Mouse (Mus musculus) thymus, postnatal 10 days (tissue): Measurements from ENCODE around the gene Sypl.

Experiments used
- DNase-seq, 2 experiments: peaks; one replicate each; pipeline ENCODE4 v3.0.0; 2021; ENCODE audit warnings: low spot score in 2 of 2

The Sypl gene

DNA sequence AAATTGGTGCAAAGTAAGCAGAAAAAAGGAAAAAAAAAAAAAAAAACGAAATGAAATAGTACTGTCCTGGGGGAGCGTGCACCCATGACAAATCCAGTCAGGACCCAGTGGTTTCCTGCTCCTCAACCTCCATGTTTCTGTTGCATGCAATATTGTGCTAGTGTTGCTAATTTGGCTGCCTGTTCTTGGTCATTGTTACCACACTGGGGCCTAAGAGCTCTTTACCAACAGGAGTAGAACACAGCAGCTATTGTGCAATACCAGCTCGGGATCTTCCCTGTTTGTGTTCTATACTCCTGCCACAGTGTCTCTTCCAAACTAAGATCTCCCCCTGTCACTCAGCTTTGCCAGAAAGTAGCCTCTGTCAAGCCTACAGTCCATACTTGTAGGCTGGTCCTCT, 9.7 kb upstream of the Sypl start:
- no peak for DNase-seq

- DNase-seq: no peak
These were observed 8.7 kb upstream of the Sypl start for GRCm38 (mm10) chr12:32944884-32945454.

GRCm38 (mm10) chr12:32946376-32946775, 7.3 kb upstream of the Sypl start:
- DNase-seq: no peak

DNA sequence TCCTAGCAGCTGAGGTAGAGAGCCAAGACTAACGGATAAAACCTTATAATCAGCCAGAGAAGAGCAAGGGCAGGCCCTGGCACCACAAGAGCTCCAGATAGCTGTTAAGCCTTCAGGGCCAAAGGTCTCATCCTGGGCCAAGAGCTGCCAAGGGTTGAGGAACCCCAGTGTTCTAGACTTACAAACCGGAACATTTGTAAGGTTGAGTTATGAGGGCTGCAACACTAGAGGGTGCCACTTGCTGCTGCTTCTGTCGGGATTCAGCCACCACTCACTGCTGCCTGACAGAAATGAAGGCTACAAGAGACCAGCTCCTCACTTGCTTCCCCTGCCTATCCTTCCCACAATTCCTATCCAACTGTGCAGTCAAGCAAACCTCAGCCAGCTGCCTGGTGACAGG, 1.3 kb upstream of the Sypl start:
- peak; percentile 28 to 57 for DNase-seq

GRCm38 (mm10) chr12:32953066-32953465, 625 bp upstream of the Sypl start:
- no peak for DNase-seq

GRCm38 (mm10) chr12:32954216-32955021, 728 bp downstream of the Sypl start:
- peak; percentile 61 to 72 for DNase-seq

DNA sequence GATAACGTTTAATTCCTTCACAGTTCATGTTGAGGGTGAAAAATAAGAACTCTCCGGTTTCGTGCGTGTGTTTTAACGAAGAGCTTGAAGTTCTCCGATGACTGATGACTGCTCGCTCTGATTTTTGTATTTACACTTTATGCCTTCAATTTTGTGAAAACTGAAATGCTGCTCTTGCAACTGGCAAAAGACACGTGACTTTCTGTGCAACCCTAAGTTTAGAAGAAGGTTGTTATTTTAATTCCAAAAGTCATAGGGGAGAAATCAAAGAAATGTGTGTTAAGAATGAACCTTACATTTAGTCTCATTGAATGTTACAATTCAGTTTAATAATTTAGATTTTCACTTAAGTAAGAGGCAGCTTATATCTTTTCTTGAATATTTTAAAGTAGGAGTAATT, 1.3 kb downstream of the Sypl start:
- DNase-seq: no peak

DNA sequence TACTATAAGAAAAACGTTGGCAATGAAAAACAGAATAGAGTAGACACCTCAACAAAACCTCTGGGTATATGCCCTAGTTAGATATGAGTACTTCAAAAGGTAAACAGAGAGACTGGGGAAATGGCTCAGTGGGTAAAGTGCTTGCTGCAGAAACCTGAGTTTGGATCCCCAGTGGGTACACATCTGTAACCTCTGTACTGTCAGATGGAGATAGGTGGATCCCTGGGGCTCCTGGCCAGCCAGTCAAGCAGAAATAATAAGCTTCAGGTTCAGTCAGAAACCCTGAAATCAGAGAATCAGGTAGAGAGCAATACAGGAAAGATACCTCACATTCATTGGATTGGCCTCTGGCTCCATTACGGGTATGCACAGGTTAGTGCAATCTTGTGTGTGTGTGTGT, 3.5 kb downstream of the Sypl start:
- DNase-seq: no peak

DNA sequence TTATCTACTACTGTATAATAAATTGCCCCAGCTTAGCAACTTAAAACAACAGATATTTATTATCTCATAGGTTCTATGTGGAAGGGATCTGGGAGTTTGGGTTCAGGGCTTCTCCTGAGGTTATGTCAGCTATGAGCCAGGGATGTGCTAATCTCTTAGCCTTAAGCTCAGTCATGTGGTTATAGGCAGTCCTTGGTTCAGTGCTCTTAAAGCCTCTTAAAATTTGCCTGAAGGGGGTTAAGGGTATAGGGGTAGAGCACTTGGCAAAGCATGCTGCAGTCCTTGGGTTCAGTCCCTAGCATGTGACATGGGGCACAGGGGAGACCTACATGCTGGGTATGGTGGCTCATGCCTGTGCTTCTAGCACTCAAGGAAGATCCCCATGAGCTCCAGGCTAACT, 8.4 kb downstream of the Sypl start:
- no peak for DNase-seq

DNA sequence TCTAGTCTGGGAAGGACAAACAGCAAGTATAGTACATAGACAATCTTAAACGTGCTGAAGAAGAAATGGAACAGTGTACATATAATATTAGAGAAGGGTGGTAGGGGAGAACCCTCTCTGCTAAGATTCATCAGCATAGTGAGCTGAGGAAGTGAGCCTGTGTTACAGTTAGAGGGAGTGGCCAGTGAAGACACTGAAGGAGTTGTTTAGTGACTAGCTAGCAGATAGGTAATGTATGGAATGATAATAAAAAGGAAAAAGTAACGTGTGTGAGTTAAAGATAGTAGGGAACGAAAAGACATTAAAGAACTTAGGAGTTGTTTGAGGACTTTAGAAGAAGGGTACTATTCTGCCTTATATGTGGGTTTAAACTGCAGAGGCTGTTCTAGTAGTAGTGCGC, 10.2 kb downstream of the Sypl start:
- DNase-seq: no peak

GRCm38 (mm10) chr12:32972287-32972686, 18.6 kb downstream of the Sypl start:
- DNase-seq: no peak

DNA sequence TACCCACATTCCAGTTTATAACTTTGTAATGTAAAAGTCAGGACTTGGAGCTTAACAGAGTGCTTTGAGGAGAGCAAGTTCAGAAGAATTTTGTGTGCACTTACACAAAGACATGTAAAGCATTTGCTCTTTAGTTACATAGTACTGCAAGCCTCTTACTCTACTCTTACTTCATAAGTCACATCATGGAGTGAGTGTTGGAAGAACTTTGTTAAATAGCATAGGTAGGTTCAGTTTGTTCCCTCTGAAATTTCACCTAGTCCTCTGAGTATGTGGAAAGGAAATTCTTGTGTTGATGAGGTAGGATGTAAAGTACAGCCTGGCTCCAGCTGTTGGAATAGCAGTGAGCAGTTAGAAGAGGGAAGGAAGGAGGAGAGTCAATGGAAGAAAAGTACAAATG, 21.2 kb downstream of the Sypl start:
- DNase-seq: no peak

DNA sequence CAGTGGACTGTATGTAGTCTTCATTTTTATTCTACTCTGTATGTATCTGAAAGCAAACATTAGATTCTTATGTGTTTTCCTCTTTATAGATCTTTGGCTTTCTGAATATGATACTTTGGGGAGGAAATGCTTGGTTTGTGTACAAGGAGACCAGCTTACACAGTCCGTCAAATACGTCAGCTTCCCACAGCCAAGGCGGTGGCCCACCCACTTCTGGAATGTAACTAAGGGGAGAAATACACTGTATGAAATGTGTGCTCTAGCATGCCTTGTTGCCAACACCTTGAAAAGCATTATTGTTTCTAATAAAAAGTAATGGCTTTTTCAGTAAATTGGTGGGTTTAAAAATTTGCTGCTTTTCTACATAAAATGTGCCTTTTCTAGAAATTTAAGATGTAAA, 21.8 kb downstream of the Sypl start:
- no peak for DNase-seq

DNA sequence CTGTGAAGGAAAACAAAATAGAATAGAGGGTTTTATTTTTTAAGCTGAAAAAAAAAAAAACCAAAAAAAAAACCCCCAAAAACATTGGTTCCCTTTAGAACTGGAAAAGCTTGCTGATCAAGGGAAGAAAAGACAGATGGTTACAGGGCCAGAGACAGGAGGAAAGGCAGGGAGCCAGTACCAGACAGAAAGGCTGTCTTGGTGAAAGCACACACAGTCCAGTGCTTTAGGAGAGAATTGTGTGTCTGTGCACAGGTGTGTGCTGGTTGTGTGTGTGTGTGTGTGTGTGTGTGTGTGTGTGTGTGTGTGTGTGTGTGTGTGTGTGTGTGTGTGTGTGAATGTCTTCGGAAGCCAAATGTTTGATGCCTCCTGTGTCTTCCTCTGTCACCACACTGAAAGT, 28.9 kb downstream of the Sypl start:
- DNase-seq: no peak

- no peak for DNase-seq
These were observed 29.4 kb downstream of the Sypl start for GRCm38 (mm10) chr12:32983081-32983480.

DNA sequence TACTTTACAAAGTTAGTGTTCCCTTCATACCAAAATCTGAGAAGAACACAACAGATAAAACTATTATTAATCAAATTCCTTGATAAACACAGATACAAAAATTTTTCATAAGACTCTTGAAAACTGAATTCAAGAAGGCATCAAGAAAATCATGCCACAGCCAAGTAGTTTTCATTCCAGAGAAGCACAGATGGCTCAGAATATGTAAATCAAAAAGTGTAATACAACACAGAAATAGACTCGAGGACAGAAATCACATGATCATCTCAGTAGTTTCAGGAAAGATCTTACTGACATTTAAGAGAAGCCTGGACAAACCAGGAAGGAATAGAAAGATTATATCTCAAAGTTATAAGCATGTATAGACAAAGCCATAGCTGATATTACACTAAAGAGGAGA, 32.6 kb downstream of the Sypl start:
- no peak for DNase-seq

- DNase-seq: no peak
These were observed 36.0 kb downstream of the Sypl start for GRCm38 (mm10) chr12:32989731-32990130.

DNA sequence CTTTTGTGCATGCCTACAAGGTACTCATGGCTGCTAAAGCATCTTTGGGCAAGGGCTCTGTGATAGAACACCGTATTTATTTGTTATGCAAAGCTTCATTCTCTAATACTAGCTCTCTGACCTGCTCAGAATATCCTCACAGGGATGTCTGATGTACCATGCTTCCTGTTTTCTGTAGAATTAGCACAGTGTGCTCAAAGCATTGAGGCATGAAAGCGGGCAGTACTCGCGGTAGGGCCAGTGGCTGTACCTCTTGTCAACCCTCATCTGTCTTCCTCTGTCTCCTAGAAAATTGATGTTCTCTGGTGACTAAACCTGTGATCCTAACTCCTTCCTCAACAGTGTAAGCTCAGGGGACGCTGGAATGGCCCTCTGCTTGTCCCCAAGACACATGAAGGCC, 40.4 kb downstream of the Sypl start:
- DNase-seq: no peak

DNA sequence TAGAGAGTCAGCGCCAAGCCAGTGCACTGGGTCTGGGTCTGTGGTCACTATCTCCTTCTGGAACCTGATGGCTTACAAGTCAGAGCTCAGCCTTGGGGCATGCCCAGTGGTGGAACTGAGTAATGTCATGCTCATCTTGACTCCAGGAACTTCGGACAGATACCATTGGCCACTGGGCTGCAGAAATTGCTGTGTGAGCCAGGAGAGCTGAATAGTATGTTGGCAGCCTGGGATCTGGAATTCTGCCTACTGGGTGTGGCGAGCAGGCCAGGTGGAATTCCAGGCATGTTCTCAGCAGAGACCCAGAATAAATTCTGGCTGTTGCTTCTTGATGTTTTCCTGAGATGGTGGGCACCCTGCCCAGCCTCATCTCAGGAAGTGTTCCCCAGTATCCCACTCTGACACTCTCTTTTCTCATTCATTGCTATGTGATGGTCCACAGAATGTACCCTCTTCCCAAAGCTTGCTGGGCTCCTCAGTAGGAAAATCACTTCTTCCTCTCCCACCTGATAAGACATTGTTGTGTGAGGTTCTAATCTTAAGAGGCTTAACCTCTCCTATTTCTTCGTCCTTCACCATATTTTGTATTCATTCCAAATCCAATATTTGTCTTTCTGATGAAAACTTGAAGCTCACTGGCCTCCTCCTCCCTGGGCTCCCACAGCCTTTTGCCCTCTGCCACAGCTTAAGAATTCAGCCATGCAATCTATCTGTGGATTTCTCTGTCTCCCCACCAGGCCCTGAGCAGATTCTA, 41.6 kb downstream of the Sypl start:
- no peak for DNase-seq

DNA sequence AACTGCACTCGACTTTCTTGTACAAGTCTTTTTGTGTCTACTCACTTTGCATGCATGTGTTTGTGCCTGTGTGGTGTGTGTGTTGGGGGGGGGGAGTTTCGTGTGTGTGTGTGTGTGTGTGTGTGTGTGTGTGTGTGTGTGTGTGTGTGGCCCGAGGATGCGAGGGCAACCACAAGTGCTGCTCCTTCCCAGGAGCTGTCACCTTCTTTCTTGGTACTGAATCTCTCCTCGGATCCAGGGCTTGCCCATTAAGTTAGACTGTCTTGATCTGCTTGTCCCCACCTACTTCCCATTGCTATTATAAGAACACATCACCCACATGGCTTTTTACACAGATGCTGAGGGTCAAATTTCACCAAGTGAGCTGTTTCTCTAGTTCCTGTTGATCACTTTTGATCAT, 45.1 kb downstream of the Sypl start:
- no peak for DNase-seq

DNA sequence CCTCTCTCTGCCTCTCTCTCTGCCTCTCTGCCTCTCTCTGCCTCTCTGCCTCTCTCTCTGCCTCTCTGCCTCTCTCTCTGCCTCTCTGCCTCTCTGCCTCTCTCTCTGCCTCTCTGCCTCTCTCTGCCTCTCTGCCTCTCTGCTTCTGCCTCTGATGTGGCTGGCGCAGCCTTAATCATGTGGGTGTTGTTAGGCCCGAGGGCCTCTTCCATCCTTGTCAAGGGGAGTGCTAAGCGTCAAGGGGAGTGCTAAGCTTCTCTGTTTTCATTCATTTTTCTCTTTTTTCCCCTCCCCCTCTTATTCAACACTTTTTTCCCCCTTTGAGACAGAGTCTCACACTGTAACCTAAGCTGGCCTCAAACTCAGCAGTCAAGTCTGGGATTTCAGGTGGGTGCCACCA, 46.1 kb downstream of the Sypl start:
- DNase-seq: peak; percentile 18 to 27

DNA sequence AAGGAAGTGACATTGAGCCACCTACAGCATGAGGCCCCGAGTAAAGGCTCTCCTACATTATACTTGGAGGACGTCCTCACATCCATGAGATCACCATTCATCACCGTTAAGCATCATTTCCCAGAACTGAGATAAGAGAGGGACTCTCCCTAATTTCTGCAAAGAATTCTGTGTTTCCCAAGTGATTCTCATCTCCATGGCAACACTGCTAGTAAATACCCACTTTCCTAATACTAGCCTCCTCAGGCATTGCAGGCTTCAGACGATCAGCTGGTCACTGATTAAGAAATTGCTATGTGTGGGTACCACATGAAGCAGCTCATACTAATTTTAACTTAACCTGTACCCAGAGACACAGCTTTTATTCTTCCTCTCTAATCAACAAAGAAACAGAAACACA, 46.7 kb downstream of the Sypl start:
- DNase-seq: no peak

- DNase-seq: no peak
These were observed 49.8 kb downstream of the Sypl start for GRCm38 (mm10) chr12:33003339-33003965.
